Mouse (Mus musculus): ENCODE results near the gene Erp44. TPM values are rescaled to one million over a fixed set of nuclear protein-coding genes. Genes with fewer than 3 reads are reported as not detected.

The Erp44 gene
- polyA plus RNA-seq (2015; fragmentation: Nextera tagmentation; extraction: Ambion mirVana) = 61.2 and 65.2 TPM in 2 replicates

DNA sequence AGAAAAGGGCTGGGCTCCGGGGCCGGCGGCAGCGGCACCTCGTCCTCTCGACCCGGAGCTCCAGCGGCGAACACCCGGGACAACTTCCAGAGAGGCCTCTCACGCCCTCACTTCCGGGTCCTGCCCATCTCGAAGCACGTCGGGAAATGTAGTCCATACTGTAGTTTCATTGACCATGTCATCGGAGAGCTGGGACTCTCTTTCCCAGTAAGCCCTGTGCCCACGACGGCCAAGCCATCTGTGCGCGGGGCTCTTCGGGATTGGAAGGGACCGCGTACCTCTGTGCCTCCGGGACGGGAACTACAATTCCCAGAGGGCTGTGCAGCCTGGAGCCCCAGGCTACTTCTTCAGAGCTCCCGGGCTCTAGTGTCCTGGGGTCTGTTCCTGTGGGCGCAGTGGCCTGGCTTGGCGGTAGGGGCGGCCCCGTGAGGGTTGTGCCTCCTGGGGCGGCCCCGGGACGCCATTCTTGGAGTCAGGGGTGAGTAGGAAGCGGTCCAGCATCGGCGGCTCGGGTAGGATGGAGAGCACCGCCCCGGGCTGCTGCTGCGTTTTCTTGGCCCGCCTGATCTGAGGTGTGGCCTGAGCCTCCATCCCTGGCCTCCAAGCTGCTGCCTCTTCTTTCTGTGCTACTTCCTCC lies at the start of gene Erp44, which contains the start of gene Invs:
TSS of gene Erp44 (minus strand) at position 61 of the 637 bp plus-strand sequence.
TSS of gene Invs (plus strand) at position 263 of the 637 bp plus-strand sequence.
- peak; percentile 100 for ATAC-seq
- peak within 1 kb of the TSS; percentile 96 for H3K4me2 ChIP-seq (ENCODE audit: low read length)

GRCm38 (mm10) chr4:48328042-48328441 lies 48.7 kb upstream of the Erp44 start:
- H3K27ac ChIP-seq (ENCODE audit: low read length) = no peak overlapping the region
- no peak overlapping the region for H3K4me2 ChIP-seq (ENCODE audit: low read length)
- no peaks in the 10 kb centered on the region for H3K27me3 ChIP-seq (ENCODE audit: control insufficient read depth, insufficient read depth, low read depth, low read length)
- no peak for ATAC-seq
- H3K9ac ChIP-seq (ENCODE audit: low read depth, low read length) = no peak overlapping the region
- no peak overlapping the region for H3K4me3 ChIP-seq (ENCODE audit: low read depth, low read length)
- 69% methylated on average over 2 of the region's 2 CpGs for WGBS
- H3K36me3 ChIP-seq (ENCODE audit: control insufficient read depth, insufficient read depth, low read length) = no peaks in the 10 kb centered on the region
- no peaks in the 10 kb centered on the region for H3K4me1 ChIP-seq (ENCODE audit: control insufficient read depth, insufficient read depth, low read length)
- no peaks in the 10 kb centered on the region for H3K9me3 ChIP-seq (replicated peaks; ENCODE audit: control insufficient read depth, low read length, poor library complexity, severe bottlenecking)

More for the DNA sequence above, at the start of gene Erp44, which contains the start of gene Invs:
- H3K27ac ChIP-seq (ENCODE audit: low read length) = peak within 1 kb of the TSS; percentile 71
- no peaks in the 10 kb centered on the region for H3K27me3 ChIP-seq (ENCODE audit: control insufficient read depth, insufficient read depth, low read depth, low read length)
- no peaks in the 10 kb centered on the region for H3K9me3 ChIP-seq (replicated peaks; ENCODE audit: control insufficient read depth, low read length, poor library complexity, severe bottlenecking)
- H3K36me3 ChIP-seq (ENCODE audit: control insufficient read depth, insufficient read depth, low read length) = no peaks in the 10 kb centered on the region
- H3K4me3 ChIP-seq (ENCODE audit: low read depth, low read length) = peak within 1 kb of the TSS; percentile 98
- H3K9ac ChIP-seq (ENCODE audit: low read depth, low read length) = peak within 1 kb of the TSS; percentile 91
- 0% methylated on average over 41 of the region's 41 CpGs for WGBS
- H3K4me1 ChIP-seq (ENCODE audit: control insufficient read depth, insufficient read depth, low read length) = peaks cover 18% of the 10 kb centered on the region

DNA sequence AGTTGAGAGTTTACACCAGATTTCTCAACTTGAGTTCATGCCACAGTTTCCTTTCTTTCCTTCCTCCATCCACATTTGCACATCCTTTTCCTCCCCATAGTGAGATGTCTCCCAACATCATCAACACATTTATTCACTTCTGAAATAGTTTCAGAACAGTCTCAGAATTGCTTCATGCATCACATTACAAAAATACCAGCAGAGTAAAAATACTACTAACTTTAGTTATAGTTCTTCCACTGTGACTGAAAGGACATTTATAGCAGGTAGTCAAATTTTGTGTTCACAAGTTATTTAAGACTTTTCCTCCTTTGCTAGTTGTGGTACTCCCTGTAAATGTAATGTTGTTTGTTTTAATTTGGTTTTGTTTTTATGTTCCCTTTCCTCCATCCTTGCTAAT lies 47.8 kb upstream of the Erp44 start:
- Histone ChIP-seq H3K9me3 (replicated peaks; ENCODE audit: control insufficient read depth, low read length, poor library complexity, severe bottlenecking) (no peaks in the 10 kb centered on the region), H3K4me3 (ENCODE audit: low read depth, low read length) (no peak overlapping the region), H3K4me2 (ENCODE audit: low read length) (no peak overlapping the region), H3K27me3 (ENCODE audit: control insufficient read depth, insufficient read depth, low read depth, low read length) (no peaks in the 10 kb centered on the region), H3K36me3 (ENCODE audit: control insufficient read depth, insufficient read depth, low read length) (no peaks in the 10 kb centered on the region), H3K27ac (ENCODE audit: low read length) (no peak overlapping the region), H3K4me1 (ENCODE audit: control insufficient read depth, insufficient read depth, low read length) (no peaks in the 10 kb centered on the region), H3K9ac (ENCODE audit: low read depth, low read length) (no peak overlapping the region)
- no peak for ATAC-seq

- no peak for ATAC-seq
- Histone ChIP-seq H3K4me2 (ENCODE audit: low read length) (no peak overlapping the region), H3K27ac (ENCODE audit: low read length) (no peak overlapping the region), H3K4me1 (ENCODE audit: control insufficient read depth, insufficient read depth, low read length) (peaks cover 5% of the 10 kb centered on the region; the same call in 1 of the 2 replicates), H3K9me3 (replicated peaks; ENCODE audit: control insufficient read depth, low read length, poor library complexity, severe bottlenecking) (no peaks in the 10 kb centered on the region), H3K4me3 (ENCODE audit: low read depth, low read length) (no peak overlapping the region), H3K27me3 (ENCODE audit: control insufficient read depth, insufficient read depth, low read depth, low read length) (no peaks in the 10 kb centered on the region), H3K36me3 (ENCODE audit: control insufficient read depth, insufficient read depth, low read length) (no peaks in the 10 kb centered on the region), H3K9ac (ENCODE audit: low read depth, low read length) (no peak overlapping the region)
- WGBS = 32% methylated on average over 1 of the region's 1 CpGs
These were observed 42.7 kb upstream of the Erp44 start for GRCm38 (mm10) chr4:48322095-48322494.

DNA sequence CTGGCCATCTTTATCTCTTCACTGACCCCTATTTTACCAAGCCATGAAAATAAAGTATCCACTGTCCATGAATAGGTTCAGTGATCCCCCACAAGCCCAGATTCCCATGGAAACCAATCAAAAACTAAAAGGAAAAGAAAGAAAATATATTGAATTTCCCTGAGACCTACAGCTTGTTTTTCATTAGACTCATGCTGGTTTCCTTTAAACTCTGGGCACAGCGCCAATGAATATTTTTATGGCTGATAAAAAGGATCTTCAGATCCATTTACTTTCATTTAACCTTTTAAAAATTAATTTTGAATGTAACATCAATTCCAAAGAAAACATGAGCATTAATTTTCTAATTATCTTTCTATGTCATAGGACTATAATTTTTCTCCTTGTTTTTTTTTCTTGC lies 41.9 kb upstream of the Erp44 start:
- Histone ChIP-seq H3K4me3 (ENCODE audit: low read depth, low read length) (no peak overlapping the region), H3K27me3 (ENCODE audit: control insufficient read depth, insufficient read depth, low read depth, low read length) (no peaks in the 10 kb centered on the region), H3K9me3 (replicated peaks; ENCODE audit: control insufficient read depth, low read length, poor library complexity, severe bottlenecking) (no peaks in the 10 kb centered on the region), H3K36me3 (ENCODE audit: control insufficient read depth, insufficient read depth, low read length) (no peaks in the 10 kb centered on the region), H3K9ac (ENCODE audit: low read depth, low read length) (no peak overlapping the region), H3K27ac (ENCODE audit: low read length) (no peak overlapping the region), H3K4me1 (ENCODE audit: control insufficient read depth, insufficient read depth, low read length) (peaks cover 5% of the 10 kb centered on the region; the same call in 1 of the 2 replicates), H3K4me2 (ENCODE audit: low read length) (no peak overlapping the region)
- no peak for ATAC-seq
- 74% methylated on average over 1 of the region's 1 CpGs for WGBS

- Histone ChIP-seq H3K4me2 (ENCODE audit: low read length) (no peak overlapping the region), H3K27me3 (ENCODE audit: control insufficient read depth, insufficient read depth, low read depth, low read length) (no peaks in the 10 kb centered on the region), H3K9me3 (replicated peaks; ENCODE audit: control insufficient read depth, low read length, poor library complexity, severe bottlenecking) (no peaks in the 10 kb centered on the region), H3K27ac (ENCODE audit: low read length) (no peak overlapping the region), H3K4me3 (ENCODE audit: low read depth, low read length) (no peak overlapping the region), H3K9ac (ENCODE audit: low read depth, low read length) (no peak overlapping the region), H3K36me3 (ENCODE audit: control insufficient read depth, insufficient read depth, low read length) (no peaks in the 10 kb centered on the region), H3K4me1 (ENCODE audit: control insufficient read depth, insufficient read depth, low read length) (peaks cover 2% of the 10 kb centered on the region; the same call in 1 of the 2 replicates)
- 99% methylated on average over 3 of the region's 3 CpGs for WGBS
- ATAC-seq = no peak
These were observed 36.7 kb upstream of the Erp44 start for GRCm38 (mm10) chr4:48316036-48316435.

GRCm38 (mm10) chr4:48314814-48315213 lies 35.5 kb upstream of the Erp44 start:
- Histone ChIP-seq H3K36me3 (ENCODE audit: control insufficient read depth, insufficient read depth, low read length) (no peaks in the 10 kb centered on the region), H3K9ac (ENCODE audit: low read depth, low read length) (no peak overlapping the region), H3K9me3 (replicated peaks; ENCODE audit: control insufficient read depth, low read length, poor library complexity, severe bottlenecking) (no peaks in the 10 kb centered on the region), H3K27ac (ENCODE audit: low read length) (no peak overlapping the region), H3K4me3 (ENCODE audit: low read depth, low read length) (no peak overlapping the region), H3K27me3 (ENCODE audit: control insufficient read depth, insufficient read depth, low read depth, low read length) (no peaks in the 10 kb centered on the region), H3K4me2 (ENCODE audit: low read length) (no peak overlapping the region), H3K4me1 (ENCODE audit: control insufficient read depth, insufficient read depth, low read length) (no peaks in the 10 kb centered on the region)
- no peak for ATAC-seq
- WGBS = 87% methylated on average over 3 of the region's 3 CpGs

DNA sequence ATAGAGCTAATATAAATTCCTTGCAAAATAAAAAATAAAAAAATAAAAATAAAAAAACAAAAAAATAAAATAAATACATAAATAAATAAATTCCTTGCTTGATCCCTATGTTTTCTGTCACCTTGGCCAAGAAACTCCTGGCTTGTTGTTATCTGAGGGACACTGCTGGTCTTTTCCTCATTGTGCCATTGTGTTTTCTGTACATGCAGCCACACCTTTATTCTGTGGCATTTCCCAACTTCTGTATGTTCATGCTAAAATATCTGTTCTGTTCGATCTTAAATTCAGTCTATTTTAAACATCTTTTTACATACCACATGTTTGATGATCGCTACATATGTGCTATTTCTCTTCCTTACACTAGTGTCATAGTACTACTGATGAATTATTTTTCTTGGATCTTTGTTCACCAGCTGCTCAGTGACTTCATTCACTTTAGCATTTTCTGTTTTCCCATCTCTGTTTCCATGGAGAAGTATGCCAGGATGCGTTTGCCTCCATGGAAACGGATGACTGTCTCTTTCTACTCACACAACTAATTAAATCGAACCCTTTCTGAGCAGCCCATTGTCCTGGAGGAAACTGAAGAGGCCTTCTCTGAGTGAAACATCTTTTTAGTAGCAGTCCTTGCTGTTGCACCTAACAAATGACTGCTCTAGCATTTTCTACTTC lies 7.9 kb upstream of the Erp44 start:
- no peak overlapping the region for H3K9ac ChIP-seq (ENCODE audit: low read depth, low read length)
- no peaks in the 10 kb centered on the region for H3K36me3 ChIP-seq (ENCODE audit: control insufficient read depth, insufficient read depth, low read length)
- ATAC-seq = peak; percentile 89
- 23% methylated on average over 5 of the region's 5 CpGs for WGBS
- H3K4me1 ChIP-seq (ENCODE audit: control insufficient read depth, insufficient read depth, low read length) = peaks cover 7% of the 10 kb centered on the region; the same call in 1 of the 2 replicates
- no peak overlapping the region for H3K4me3 ChIP-seq (ENCODE audit: low read depth, low read length)
- H3K4me2 ChIP-seq (ENCODE audit: low read length) = no peak overlapping the region
- H3K27ac ChIP-seq (ENCODE audit: low read length) = peak overlapping the region; percentile 63
- no peaks in the 10 kb centered on the region for H3K9me3 ChIP-seq (replicated peaks; ENCODE audit: control insufficient read depth, low read length, poor library complexity, severe bottlenecking)
- H3K27me3 ChIP-seq (ENCODE audit: control insufficient read depth, insufficient read depth, low read depth, low read length) = no peaks in the 10 kb centered on the region

- ATAC-seq = no peak
- whole genome bisulfite sequencing = 100% methylated on average over 1 of the region's 1 CpGs
- no peaks in the 10 kb centered on the region for H3K36me3 ChIP-seq (ENCODE audit: control insufficient read depth, insufficient read depth, low read length)
These were observed 1.8 kb upstream of the Erp44 start for GRCm38 (mm10) chr4:48281121-48281520.

More at GRCm38 (mm10) chr4:48281121-48281520, 1.8 kb upstream of the Erp44 start:
- peaks cover 15% of the 10 kb centered on the region for H3K4me1 ChIP-seq (ENCODE audit: control insufficient read depth, insufficient read depth, low read length)
- no peak overlapping the region for H3K27ac ChIP-seq (ENCODE audit: low read length)
- H3K27me3 ChIP-seq (ENCODE audit: control insufficient read depth, insufficient read depth, low read depth, low read length) = no peaks in the 10 kb centered on the region
- no peak overlapping the region for H3K4me3 ChIP-seq (ENCODE audit: low read depth, low read length)
- no peak overlapping the region for H3K9ac ChIP-seq (ENCODE audit: low read depth, low read length)
- no peaks in the 10 kb centered on the region for H3K9me3 ChIP-seq (replicated peaks; ENCODE audit: control insufficient read depth, low read length, poor library complexity, severe bottlenecking)
- H3K4me2 ChIP-seq (ENCODE audit: low read length) = no peak overlapping the region
